Mouse (Mus musculus): ENCODE measurements around the gene Hoxc6. TPM values are rescaled to one million over a fixed set of nuclear protein-coding genes. Genes with fewer than 3 reads are reported as not detected.

Hoxc6 gene
- total and polyA plus RNA-seq, 3 experiments: 0.42 to 4.5 (median 0.79) TPM

GRCm38 (mm10) chr15:102970740-102971139 lies 27.3 kb upstream of the Hoxc6 start:
- TF ChIP-seq CTCF (conservative IDR thresholded peaks at IDR 0.05 in 1 of 2, IDR thresholded peaks at IDR 0.05 in 1 of 2; ENCODE audit: low read depth in 2 of 2, low read length in 2 of 2) (peak; percentile 29 to 78; a peak in 3 of 4 replicates), CHD1 (IDR thresholded peaks at IDR 0.05; ENCODE audit: low read depth, low read length) (no peak), IRF4 (IDR thresholded peaks at IDR 0.05; ENCODE audit: low read depth, low read length) (peak; percentile 73), MAFK (IDR thresholded peaks at IDR 0.05; ENCODE audit: insufficient replicate concordance, low read length) (no peak), ZKSCAN1 (IDR thresholded peaks at IDR 0.05; ENCODE audit: borderline replicate concordance, low read depth, low read length) (no peak), RAD21 (IDR thresholded peaks at IDR 0.05; ENCODE audit: low read depth, low read length) (peak; percentile 60), SMC3 (IDR thresholded peaks at IDR 0.05; ENCODE audit: low read depth, low read length) (peak; percentile 67), ELF1 (IDR thresholded peaks at IDR 0.05; ENCODE audit: low read depth, low read length) (no peak)
- dilution Hi-C loops (cut with MboI; ENCODE audit: extremely low pct_ligation_motif_present, extremely low pct_unique_long_range_greater_than_20kb, low sequenced_read_pairs): no loop called here
- Histone ChIP-seq H3K36me3 (replicated peaks in 1 of 2; ENCODE audit: control insufficient read depth in 1 of 2, insufficient read depth in 1 of 2, low read length in 1 of 2) (no peaks in the 10 kb centered on the region), H3K9ac (ENCODE audit: insufficient read depth, low read depth) (no peak overlapping the region), H3K4me2 (ENCODE audit: insufficient read depth, low read depth, poor library complexity, severe bottlenecking) (peak overlapping the region; percentile 90), H3K4me3 (replicated peaks in 1 of 3; ENCODE audit: low read depth in 2 of 3, low read length in 2 of 3, poor library complexity in 1 of 3) (no peak overlapping the region), H3K4me1 (ENCODE audit: control insufficient read depth in 1 of 2, insufficient read depth in 2 of 2) (peaks cover 9 to 17% of the 10 kb centered on the region in 2 experiments), H3K27me3 (replicated peaks) (peaks cover 93% of the 10 kb centered on the region), H3K27ac (ENCODE audit: insufficient read depth, low read depth) (no peak overlapping the region), H3K9me3 (replicated peaks; ENCODE audit: low read length) (no peaks in the 10 kb centered on the region), H3K79me2 (replicated peaks; ENCODE audit: control insufficient read depth, extremely low read depth, insufficient read depth, poor library complexity, severe bottlenecking) (no peaks in the 10 kb centered on the region)
- peak; percentile 71 for DNase-seq (ENCODE audit: extremely low read depth)
- in situ Hi-C loops (cut with MboI; ENCODE audit: low pct_ligation_motif_present, low pct_unique_long_range_greater_than_20kb, low sequenced_read_pairs): no loop called here

- peaks cover 95% of the 10 kb centered on the region for H3K27me3 ChIP-seq (replicated peaks)
- dilution Hi-C loops (cut with MboI; ENCODE audit: extremely low pct_ligation_motif_present, extremely low pct_unique_long_range_greater_than_20kb, low sequenced_read_pairs): no loop called here
These were observed 25.8 kb upstream of the Hoxc6 start for GRCm38 (mm10) chr15:102972254-102972653.

GRCm38 (mm10) chr15:102972753-102973152 lies 25.3 kb upstream of the Hoxc6 start:
- no peaks in the 10 kb centered on the region for H3K9me3 ChIP-seq (replicated peaks; ENCODE audit: low read length)
- dilution Hi-C loops (cut with MboI; ENCODE audit: extremely low pct_ligation_motif_present, extremely low pct_unique_long_range_greater_than_20kb, low sequenced_read_pairs) (no loop called here), in situ Hi-C loops (cut with MboI; ENCODE audit: low pct_ligation_motif_present, low pct_unique_long_range_greater_than_20kb, low sequenced_read_pairs) (no loop called here)
- H3K4me2 ChIP-seq (ENCODE audit: insufficient read depth, low read depth, poor library complexity, severe bottlenecking): 0 out of 2 replicates have a peak overlapping the region, but pooled peaks have one; percentile 0
- no peak for DNase-seq (ENCODE audit: extremely low read depth)
- H3K27ac ChIP-seq (ENCODE audit: insufficient read depth, low read depth): no peak overlapping the region
- peaks cover 5 to 8% of the 10 kb centered on the region in 2 experiments for H3K4me1 ChIP-seq (ENCODE audit: control insufficient read depth in 1 of 2, insufficient read depth in 2 of 2)
- TF ChIP-seq SMC3 (IDR thresholded peaks at IDR 0.05; ENCODE audit: low read depth, low read length) (no peak), MXI1 (IDR thresholded peaks at IDR 0.05; ENCODE audit: low read depth, low read length) (no peak), PAX5 (IDR thresholded peaks at IDR 0.05; ENCODE audit: low read length) (no peak), CHD2 (IDR thresholded peaks at IDR 0.05; ENCODE audit: low read length) (no peak), RAD21 (IDR thresholded peaks at IDR 0.05; ENCODE audit: low read depth, low read length) (no peak), E2F4 (IDR thresholded peaks at IDR 0.05; ENCODE audit: insufficient replicate concordance, low read depth, low read length) (no peak), CHD1 (IDR thresholded peaks at IDR 0.05; ENCODE audit: low read depth, low read length) (no peak), TBP (conservative IDR thresholded peaks at IDR 0.05; ENCODE audit: low read depth, low read length) (no peak), TCF12 (IDR thresholded peaks at IDR 0.05; ENCODE audit: low read depth, low read length) (no peak), NELFE (IDR thresholded peaks at IDR 0.05; ENCODE audit: low read depth, low read length) (no peak), CTCF (conservative IDR thresholded peaks at IDR 0.05 in 1 of 2, IDR thresholded peaks at IDR 0.05 in 1 of 2; ENCODE audit: low read depth in 2 of 2, low read length in 2 of 2) (no peak), ZNF384 (IDR thresholded peaks at IDR 0.05; ENCODE audit: low read depth, low read length) (no peak), NRF1 (IDR thresholded peaks at IDR 0.05; ENCODE audit: low read depth, low read length) (no peak), EP300 (IDR thresholded peaks at IDR 0.05; ENCODE audit: low read length) (no peak), MYC (IDR thresholded peaks at IDR 0.05; ENCODE audit: low read depth, low read length) (no peak)
- H3K79me2 ChIP-seq (replicated peaks; ENCODE audit: control insufficient read depth, extremely low read depth, insufficient read depth, poor library complexity, severe bottlenecking): no peaks in the 10 kb centered on the region
- H3K27me3 ChIP-seq (replicated peaks): peaks cover 92% of the 10 kb centered on the region
- no peaks in the 10 kb centered on the region for H3K36me3 ChIP-seq (replicated peaks in 1 of 2; ENCODE audit: control insufficient read depth in 1 of 2, insufficient read depth in 1 of 2, low read length in 1 of 2)
- H3K9ac ChIP-seq (ENCODE audit: insufficient read depth, low read depth): no peak overlapping the region
- no peak overlapping the region for H3K4me3 ChIP-seq (replicated peaks in 1 of 3; ENCODE audit: low read depth in 2 of 3, low read length in 2 of 3, poor library complexity in 1 of 3)

More at GRCm38 (mm10) chr15:102972254-102972653, 25.8 kb upstream of the Hoxc6 start:
- Histone ChIP-seq H3K27ac (ENCODE audit: insufficient read depth, low read depth) (no peak overlapping the region), H3K4me2 (ENCODE audit: insufficient read depth, low read depth, poor library complexity, severe bottlenecking) (peak overlapping the region; percentile 0; the same call in 1 of the 2 replicates), H3K4me3 (replicated peaks in 1 of 3; ENCODE audit: low read depth in 2 of 3, low read length in 2 of 3, poor library complexity in 1 of 3) (no peak overlapping the region), H3K79me2 (replicated peaks; ENCODE audit: control insufficient read depth, extremely low read depth, insufficient read depth, poor library complexity, severe bottlenecking) (no peaks in the 10 kb centered on the region), H3K36me3 (replicated peaks in 1 of 2; ENCODE audit: control insufficient read depth in 1 of 2, insufficient read depth in 1 of 2, low read length in 1 of 2) (no peaks in the 10 kb centered on the region), H3K4me1 (ENCODE audit: control insufficient read depth in 1 of 2, insufficient read depth in 2 of 2) (peaks cover 5 to 8% of the 10 kb centered on the region in 2 experiments), H3K9ac (ENCODE audit: insufficient read depth, low read depth) (no peak overlapping the region), H3K9me3 (replicated peaks; ENCODE audit: low read length) (no peaks in the 10 kb centered on the region)
- DNase-seq (ENCODE audit: extremely low read depth): no peak
- in situ Hi-C loops (cut with MboI; ENCODE audit: low pct_ligation_motif_present, low pct_unique_long_range_greater_than_20kb, low sequenced_read_pairs): no loop called here
- TF ChIP-seq USF1 (IDR thresholded peaks at IDR 0.05; ENCODE audit: low read depth, low read length): no peak
- TF ChIP-seq ZMIZ1 (IDR thresholded peaks at IDR 0.05; ENCODE audit: low read depth, low read length): no peak
- no peak for TF ChIP-seq SIN3A (IDR thresholded peaks at IDR 0.05; ENCODE audit: low read length)
- no peak for TF ChIP-seq UBTF (IDR thresholded peaks at IDR 0.05; ENCODE audit: low read depth, low read length)
- no peak for TF ChIP-seq POLR2AphosphoS2 (IDR thresholded peaks at IDR 0.05; ENCODE audit: low read depth, low read length)
- TF ChIP-seq BHLHE40 (IDR thresholded peaks at IDR 0.05; ENCODE audit: low read depth, low read length): no peak
- TF ChIP-seq IRF4 (IDR thresholded peaks at IDR 0.05; ENCODE audit: low read depth, low read length): no peak
- no peak for TF ChIP-seq ELF1 (IDR thresholded peaks at IDR 0.05; ENCODE audit: low read depth, low read length)
- no peak for TF ChIP-seq PAX5 (IDR thresholded peaks at IDR 0.05; ENCODE audit: low read length)
- TF ChIP-seq ETS1 (conservative IDR thresholded peaks at IDR 0.05; ENCODE audit: low read depth, low read length): no peak
- TF ChIP-seq MAZ (IDR thresholded peaks at IDR 0.05; ENCODE audit: low read depth, low read length): no peak
- TF ChIP-seq MYC (IDR thresholded peaks at IDR 0.05; ENCODE audit: low read depth, low read length): no peak
